Mouse (Mus musculus) adrenal gland, adult 8-10 months (tissue): ENCODE data around the gene Ube2d3. TPM values are rescaled to one million over a fixed set of nuclear protein-coding genes. Genes with fewer than 3 reads are reported as not detected.
"Not testable (repeated sequence)": the region's sequence is repeated elsewhere in the genome, so short reads cannot be mapped to it uniquely, and the experiment has no call there.

Source experiments
- DNase-seq: peaks from one replicate; pipeline ENCODE4 v3.0.0; 2022
- total RNA-seq, 4 experiments: library from RNA; stranded (reverse); gene quantifications; 2 replicates each; pipeline ENCODE4 v1.2.4; 2022

Gene Ube2d3
- total RNA-seq, 4 experiments from 2014 or later = 299 to 393 (median 336) TPM

GRCm38 (mm10) chr3:135438531-135438912, 573 bp downstream of the Ube2d3 start:
- peak; percentile 89 for DNase-seq

GRCm38 (mm10) chr3:135438913-135439531, 1.1 kb downstream of the Ube2d3 start:
- peak; percentile 79 for DNase-seq

GRCm38 (mm10) chr3:135439651-135440050, 1.7 kb downstream of the Ube2d3 start:
- no peak for DNase-seq

GRCm38 (mm10) chr3:135440221-135440620, 2.3 kb downstream of the Ube2d3 start:
- DNase-seq = peak; percentile 32

- no peak for DNase-seq
Measured at GRCm38 (mm10) chr3:135440621-135441020, 2.7 kb downstream of the Ube2d3 start.

GRCm38 (mm10) chr3:135444930-135445329, 7.0 kb downstream of the Ube2d3 start:
- DNase-seq = no peak

DNA sequence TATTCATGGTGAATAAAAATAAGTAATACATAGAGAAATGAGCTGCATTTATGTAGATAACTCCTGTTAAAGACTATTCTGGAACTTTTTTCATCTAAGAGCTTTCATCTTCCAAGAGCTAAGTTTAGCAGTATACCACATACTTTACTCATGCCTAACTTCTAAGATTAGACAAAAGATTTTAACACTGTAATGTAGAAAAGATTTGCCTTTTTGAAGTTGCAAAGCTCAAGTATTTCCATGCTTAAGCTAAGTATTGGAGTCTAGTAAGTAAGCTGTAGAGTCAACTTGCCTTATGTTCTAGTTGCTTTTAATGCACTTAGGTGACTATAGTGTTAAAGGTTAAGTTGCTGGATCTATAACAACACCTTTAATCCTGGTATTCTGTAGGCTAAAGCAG, 21.0 kb downstream of the Ube2d3 start:
- no peak for DNase-seq

- DNase-seq = no peak
Measured at GRCm38 (mm10) chr3:135468402-135468801, 30.5 kb downstream of the Ube2d3 start.

DNA sequence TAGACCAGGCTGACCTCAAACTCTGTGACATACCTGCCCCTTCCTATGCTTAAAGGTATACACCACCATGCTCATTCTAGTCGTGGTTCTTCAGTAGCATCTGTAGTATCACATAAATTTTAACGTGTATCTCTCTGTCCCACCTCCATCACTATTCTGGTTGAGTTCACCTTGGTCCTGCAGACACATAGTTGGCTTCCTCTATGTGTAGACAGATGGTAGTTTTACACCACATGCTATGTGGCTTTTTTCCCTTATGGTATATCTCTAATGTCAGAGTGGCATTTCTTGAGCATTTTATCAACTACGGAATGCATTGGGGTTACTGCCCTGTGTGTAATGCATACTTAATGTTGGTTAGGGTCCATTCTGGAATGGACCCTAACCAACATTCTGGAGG, 31.2 kb downstream of the Ube2d3 start:
- no peak for DNase-seq

GRCm38 (mm10) chr3:135469974-135470373, 32.0 kb downstream of the Ube2d3 start:
- peak; percentile 83 for DNase-seq

GRCm38 (mm10) chr3:135470823-135471222, 32.9 kb downstream of the Ube2d3 start:
- no peak for DNase-seq

DNA sequence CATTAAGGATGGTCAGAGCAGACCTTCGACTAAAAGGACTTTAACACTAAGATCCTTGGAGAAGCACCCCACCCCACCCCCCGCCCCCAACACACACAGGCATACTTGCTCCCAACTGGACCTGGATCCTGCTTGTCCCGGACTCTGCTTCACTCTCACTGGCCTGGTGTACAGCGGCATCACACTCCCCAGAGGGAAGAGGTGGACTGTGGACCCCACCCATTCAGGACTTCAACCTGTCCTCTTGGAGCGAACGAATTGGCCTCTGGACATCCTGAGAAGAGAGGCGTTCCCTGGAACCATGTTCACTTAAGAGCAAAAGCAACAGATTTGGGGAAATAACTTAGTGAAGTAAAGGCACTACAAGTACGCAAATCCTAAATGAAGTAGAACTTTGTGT, 37.1 kb downstream of the Ube2d3 start:
- no peak for DNase-seq

DNA sequence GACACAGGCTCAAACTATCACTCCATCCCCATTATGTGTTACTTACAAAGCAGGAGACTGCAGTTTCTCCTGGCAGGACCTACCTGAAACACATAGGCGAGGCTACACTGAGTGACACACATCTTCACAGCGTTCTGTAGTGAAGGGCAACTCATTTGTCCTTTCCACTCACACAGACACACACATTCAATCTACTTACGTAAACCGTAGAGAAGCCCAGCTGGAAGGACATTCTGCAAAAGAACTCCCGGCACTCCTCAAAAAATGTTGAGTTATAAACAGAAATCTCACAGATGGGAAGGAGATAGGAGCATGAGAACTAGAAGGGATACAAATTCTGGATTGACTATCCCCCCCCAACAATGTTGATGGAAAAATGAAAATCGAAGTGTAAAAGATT, 38.3 kb downstream of the Ube2d3 start:
- no peak for DNase-seq

GRCm38 (mm10) chr3:135476977-135477376, 39.0 kb downstream of the Ube2d3 start:
- no peak for DNase-seq

GRCm38 (mm10) chr3:135479090-135479489, 41.1 kb downstream of the Ube2d3 start:
- DNase-seq = not testable (repeated sequence)

- DNase-seq = no peak
Measured at GRCm38 (mm10) chr3:135480767-135481166, 42.8 kb downstream of the Ube2d3 start.

DNA sequence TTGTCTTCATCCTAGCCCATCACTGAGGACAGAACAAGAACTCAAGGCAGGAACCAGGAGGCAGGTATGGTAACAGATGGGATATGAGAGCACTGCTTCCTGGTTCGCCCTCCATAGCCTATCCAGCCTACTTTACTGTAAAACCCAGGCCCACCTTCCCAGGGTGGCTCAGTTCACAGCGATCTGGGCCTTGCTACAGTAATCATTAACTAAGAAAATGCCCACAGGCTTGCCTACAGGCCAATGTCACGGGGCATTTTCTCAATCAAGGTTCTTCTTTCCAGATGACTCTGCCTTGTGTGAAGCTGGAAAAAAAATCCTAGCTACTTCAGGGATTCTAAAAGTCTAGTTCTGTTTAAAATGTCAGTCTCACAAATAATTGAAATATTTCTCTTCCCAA, 43.7 kb downstream of the Ube2d3 start:
- DNase-seq = no peak

DNA sequence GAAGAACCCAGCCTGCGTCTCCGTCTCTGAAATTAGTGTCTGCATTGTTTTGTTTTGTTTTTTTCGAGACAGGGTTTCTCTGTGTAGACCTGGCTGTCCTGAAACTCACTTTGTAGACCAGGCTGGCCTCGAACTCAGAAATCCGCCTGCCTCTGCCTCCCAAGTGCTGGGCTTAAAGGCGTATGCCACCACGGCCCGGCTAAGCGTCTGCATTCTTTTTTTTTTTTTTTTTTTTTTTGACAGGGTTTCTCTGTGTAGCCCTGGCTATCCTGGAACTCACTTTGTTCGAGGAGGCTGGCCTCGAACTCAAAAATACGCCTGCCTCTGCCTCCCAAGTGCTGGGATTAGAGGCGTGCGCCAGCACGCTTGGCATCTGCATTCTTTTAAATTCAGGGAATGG, 46.7 kb downstream of the Ube2d3 start:
- DNase-seq = not testable (repeated sequence)

DNA sequence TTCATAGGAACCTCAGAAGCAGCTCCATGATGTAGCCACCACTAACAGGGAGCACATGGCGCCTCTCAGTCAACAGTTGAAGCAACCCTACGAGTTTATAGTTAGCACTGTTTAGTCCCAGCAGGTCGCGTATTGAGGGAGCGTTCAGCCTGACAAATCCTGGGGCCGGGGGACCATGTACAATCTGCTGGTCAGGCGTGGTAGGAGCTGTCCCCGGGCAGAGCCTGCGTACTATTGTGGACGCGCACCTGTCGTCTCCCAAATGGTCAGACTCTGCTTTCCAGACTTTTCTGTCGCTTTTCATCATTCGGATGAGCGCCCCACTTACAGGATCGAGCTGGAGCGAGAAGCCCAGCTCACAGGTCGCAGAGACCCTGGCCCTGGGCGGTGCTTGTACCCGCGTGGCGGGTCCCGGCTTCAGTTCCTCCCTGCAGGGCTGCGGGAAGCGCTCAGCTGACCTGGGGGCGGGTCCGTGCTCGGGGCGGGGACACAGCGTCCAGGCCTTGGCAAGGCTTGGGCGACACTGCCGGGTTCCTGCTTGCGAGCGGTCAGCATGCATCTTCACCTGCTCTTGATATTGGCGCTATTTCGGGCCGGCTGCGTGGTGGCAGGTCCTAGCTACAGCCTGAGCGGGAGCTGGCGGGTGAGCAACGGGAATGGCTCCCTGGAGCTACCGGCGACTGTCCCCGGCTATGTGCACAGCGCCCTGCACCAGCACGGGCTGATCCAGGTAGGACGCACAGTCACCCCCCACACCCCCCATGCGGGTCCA, 47.4 kb downstream of the Ube2d3 start, which contains the start of gene Manba:
TSS of gene Manba (plus strand) at position 484 of the 772 bp plus-strand sequence.
- DNase-seq = peak; percentile 70

GRCm38 (mm10) chr3:135485900-135486241, 47.9 kb downstream of the Ube2d3 start:
- no peak for DNase-seq

DNA sequence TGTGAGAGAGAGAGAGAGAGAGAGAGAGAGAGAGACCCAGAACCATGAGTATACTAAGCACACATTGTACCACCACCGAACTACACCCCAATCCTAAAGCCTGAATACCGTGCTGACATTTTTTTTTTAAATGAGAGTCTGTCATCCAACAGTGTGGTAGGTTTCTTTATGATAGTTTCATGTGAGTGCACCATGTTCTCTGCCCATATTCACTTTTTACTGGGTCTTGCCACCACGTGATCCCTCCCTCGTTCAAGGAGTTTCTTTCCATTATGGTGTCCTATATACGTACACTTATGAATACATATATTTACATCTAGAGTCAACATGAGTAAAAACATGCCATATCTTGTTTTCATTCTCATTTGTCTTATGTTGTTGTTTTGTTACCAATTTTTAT, 48.4 kb downstream of the Ube2d3 start:
- DNase-seq = no peak

GRCm38 (mm10) chr3:135487803-135488202, 49.9 kb downstream of the Ube2d3 start:
- DNase-seq = no peak

GRCm38 (mm10) chr3:135489865-135490520, 52.0 kb downstream of the Ube2d3 start:
- DNase-seq = no peak

DNA sequence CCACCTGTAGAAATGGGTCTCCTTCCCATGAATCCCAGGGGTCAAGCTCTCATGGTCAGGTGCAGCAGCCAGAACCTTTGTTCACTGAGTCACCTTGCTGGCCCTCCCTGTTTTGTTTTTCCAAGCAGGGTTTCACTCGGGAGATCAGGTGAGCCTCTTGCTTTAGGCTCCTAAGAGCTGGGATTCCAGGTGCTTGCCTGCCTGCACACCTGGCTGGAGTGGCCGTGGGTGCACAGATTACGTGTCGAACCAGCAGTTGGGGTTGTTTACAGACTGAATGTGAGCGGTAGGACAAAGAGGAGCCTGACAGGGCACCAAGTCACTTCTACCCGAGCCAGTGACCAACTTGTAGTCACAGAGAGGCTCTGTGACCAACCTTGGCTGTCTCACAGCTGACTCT, 53.2 kb downstream of the Ube2d3 start:
- no peak for DNase-seq
